Mouse (Mus musculus) liver, postnatal 0 days (tissue): ENCODE measurements around the gene Mafg. TPM values are rescaled to one million over a fixed set of nuclear protein-coding genes. Genes with fewer than 3 reads are reported as not detected.
"Not testable (repeated sequence)": the region's sequence is repeated elsewhere in the genome, so short reads cannot be mapped to it uniquely, and the experiment has no call there.

Source experiments
- ATAC-seq: fragments of 200-750 bp; cut with Nextera tagmentation; 2 replicates; pipeline ENCODE4 v1.8.0; 2017; ENCODE audit warnings: mild to moderate bottlenecking, moderate library complexity
- DNase-seq: peaks from one replicate; pipeline ENCODE4 v3.0.0-alpha.2; 2016
- H3K27ac ChIP-seq: fragments of 300-500 bp; sonication (generic); 2 replicates; pipeline ENCODE4 v1.5.1; 2014; ENCODE audit warnings: antibody characterized with exemption, moderate library complexity, mild to moderate bottlenecking, low read depth
- H3K27me3 ChIP-seq: fragments of 300-500 bp; sonication (generic); 2 replicates; pipeline ENCODE4 v1.6.1; 2014; ENCODE audit warnings: low read length, control low read depth, mixed read lengths; ENCODE audit not compliant: insufficient read depth
- H3K36me3 ChIP-seq: fragments of 300-500 bp; sonication (generic); replicated peaks from 2 replicates; pipeline ENCODE4 v1.6.1; 2014; ENCODE audit warnings: mild to moderate bottlenecking, control low read depth, low read length, moderate library complexity, mixed read lengths; ENCODE audit not compliant: insufficient read depth
- H3K4me1 ChIP-seq: fragments of 300-500 bp; sonication (generic); 2 replicates; pipeline ENCODE4 v1.6.1; 2014; ENCODE audit warnings: antibody characterized with exemption, mild to moderate bottlenecking, control low read depth; ENCODE audit not compliant: insufficient read depth
- H3K4me2 ChIP-seq: fragments of 300-500 bp; sonication (generic); 2 replicates; pipeline ENCODE4 v1.6.1; 2014; ENCODE audit warnings: low read depth, mild to moderate bottlenecking, low read length, moderate library complexity, mixed read lengths
- H3K4me3 ChIP-seq: fragments of 300-500 bp; sonication (generic); 2 replicates; pipeline ENCODE4 v1.5.1; 2014; ENCODE audit warnings: low read depth, low read length
- H3K9ac ChIP-seq: fragments of 300-500 bp; sonication (generic); replicated peaks from 2 replicates; pipeline ENCODE4 v1.6.1; 2014; ENCODE audit warnings: mild to moderate bottlenecking, moderate library complexity
- H3K9me3 ChIP-seq: fragments of 300-500 bp; sonication (generic); 2 replicates; pipeline ENCODE4 v1.6.1; 2016; ENCODE audit warnings: mild to moderate bottlenecking, control low read depth, low read length, mixed read lengths
- CTCF ChIP-seq: sonication (generic); IDR thresholded peaks from 2 replicates; pipeline ENCODE4 v1.5.1; 2016; ENCODE audit warnings: antibody characterized with exemption, low read depth
- EP300 ChIP-seq: IDR thresholded peaks from 2 replicates; pipeline ENCODE4 v1.6.1; 2016; ENCODE audit warnings: antibody characterized with exemption, low read depth, mild to moderate bottlenecking
- WGBS: fragments of 180-500 bp; shearing (Covaris S2); extraction: QIAGEN DNeasy Blood & Tissue Kit; methylation state at CpG from one replicate; pipeline ENCODE4 v1.1.7; 2014; ENCODE audit not compliant: insufficient replicate concordance; 5-methylcytosine and 5-hydroxymethylcytosine counted together
- polyA plus RNA-seq: library from polyadenylated mRNA; unstranded; fragments of >200 nt; fragmentation: Nextera tagmentation; extraction: Ambion mirVana; gene quantifications from 2 replicates; pipeline ENCODE4 v1.2.1, GENCODE M21; 2015

The Mafg gene
- polyA plus RNA-seq, 1 experiment from 2014 or later: 35.8 TPM

DNA sequence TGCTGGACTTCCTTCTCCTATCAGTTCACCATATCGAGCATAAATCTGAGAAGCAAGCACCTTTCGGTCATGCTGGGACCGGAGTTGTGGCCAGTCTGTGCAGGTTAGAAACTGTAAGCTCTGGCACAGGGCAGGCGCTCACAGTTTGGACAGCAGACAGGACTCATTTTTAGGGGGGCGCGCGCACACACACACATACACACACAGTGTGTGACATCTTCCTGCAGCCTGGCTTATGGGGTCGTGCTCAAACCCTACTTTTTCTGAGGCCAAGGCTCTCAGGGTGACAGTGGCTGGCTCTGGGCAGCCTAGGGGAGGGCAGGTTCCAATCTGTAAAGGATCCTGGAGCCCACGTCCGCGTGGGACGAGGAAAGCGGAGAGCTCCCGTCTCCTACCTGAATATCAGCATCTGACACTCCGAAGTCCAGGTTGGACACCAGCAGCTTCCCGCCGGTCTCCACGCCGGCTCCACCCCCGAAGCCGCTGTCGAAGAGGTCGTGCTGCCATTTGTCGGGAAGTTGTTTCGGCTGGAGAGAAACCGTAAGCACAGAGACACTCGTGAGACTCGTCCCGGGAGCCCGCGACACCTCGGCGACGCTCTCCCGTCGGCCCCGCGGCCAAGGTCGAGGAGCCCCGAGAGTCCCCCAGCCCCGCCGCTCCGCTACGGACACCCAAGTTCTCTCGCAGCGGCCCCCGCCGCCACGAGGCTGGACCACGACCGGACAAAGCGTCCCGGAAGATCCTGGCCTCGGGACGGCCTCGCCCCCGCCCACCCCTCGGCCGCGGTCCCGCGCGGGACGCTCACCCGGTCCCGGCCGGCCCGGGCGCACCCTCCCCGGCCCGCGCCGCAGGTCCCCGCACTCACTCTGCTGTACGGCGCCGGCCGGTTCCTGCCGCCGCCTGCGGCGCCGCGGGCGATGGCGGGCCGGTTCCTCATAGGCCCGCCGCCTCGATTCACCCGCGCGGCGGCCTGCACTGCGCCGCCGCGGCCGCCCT lies 35.9 kb downstream of the Mafg start:
- no peak for TF ChIP-seq CTCF
- no peak for TF ChIP-seq EP300

GRCm38 (mm10) chr11:120588531-120588930 lies 44.9 kb downstream of the Mafg start:
- H3K4me2 ChIP-seq: no peak overlapping the region
- no peak overlapping the region for H3K4me3 ChIP-seq
- no peaks in the 10 kb centered on the region for H3K9me3 ChIP-seq
- 45% methylated on average over 6 of the region's 6 CpGs for WGBS
- no peak for TF ChIP-seq CTCF
- no peak for TF ChIP-seq EP300
- ATAC-seq (peak; percentile 53), DNase-seq (no peak)
- peaks cover 62% of the 10 kb centered on the region for H3K36me3 ChIP-seq
- H3K9ac ChIP-seq: no peak overlapping the region
- no peaks in the 10 kb centered on the region for H3K4me1 ChIP-seq
- no peaks in the 10 kb centered on the region for H3K27me3 ChIP-seq
- no peak overlapping the region for H3K27ac ChIP-seq

More for the DNA sequence above, 35.9 kb downstream of the Mafg start:
- Histone ChIP-seq H3K4me2 (peak overlapping the region; percentile 82), H3K9ac (peak overlapping the region; percentile 97), H3K27ac (peak overlapping the region; percentile 95), H3K4me3 (peak overlapping the region; percentile 93), H3K27me3 (no peaks in the 10 kb centered on the region), H3K9me3 (no peaks in the 10 kb centered on the region), H3K4me1 (peaks cover 30% of the 10 kb centered on the region), H3K36me3 (peaks cover 52% of the 10 kb centered on the region)
- 4% methylated on average over 73 of the region's 99 CpGs for WGBS
- DNase-seq: peak; percentile 58
- peak; percentile 47 for ATAC-seq

DNA sequence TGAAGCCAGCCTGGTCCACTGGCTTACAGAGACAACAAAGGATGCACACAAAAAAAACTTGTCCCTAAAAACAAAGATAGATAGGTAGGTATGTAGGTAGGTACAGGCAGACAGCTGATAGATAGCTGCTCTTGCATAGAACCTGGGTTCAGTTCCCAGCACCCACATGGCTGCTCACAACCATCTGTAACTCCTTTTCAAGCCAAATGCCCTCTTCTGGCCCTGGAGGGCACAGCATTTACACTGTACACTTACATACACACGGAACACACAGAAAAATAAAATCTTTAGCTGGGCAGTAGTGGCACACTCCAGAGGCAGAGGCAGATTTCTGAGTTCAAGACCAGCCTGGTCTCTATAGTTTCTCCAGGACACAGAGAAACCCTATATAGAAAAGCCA lies 49.5 kb downstream of the Mafg start:
- no peak overlapping the region for H3K27ac ChIP-seq
- H3K36me3 ChIP-seq: peaks cover 32% of the 10 kb centered on the region
- peaks cover 28% of the 10 kb centered on the region for H3K4me1 ChIP-seq
- no peak overlapping the region for H3K9ac ChIP-seq
- TF ChIP-seq EP300 (no peak), CTCF (no peak)
- no peak overlapping the region for H3K4me2 ChIP-seq
- H3K9me3 ChIP-seq: no peaks in the 10 kb centered on the region
- ATAC-seq (no peak), DNase-seq (no peak)
- no peaks in the 10 kb centered on the region for H3K27me3 ChIP-seq
- WGBS: 88% methylated on average over 1 of the region's 1 CpGs
- H3K4me3 ChIP-seq: no peak overlapping the region

DNA sequence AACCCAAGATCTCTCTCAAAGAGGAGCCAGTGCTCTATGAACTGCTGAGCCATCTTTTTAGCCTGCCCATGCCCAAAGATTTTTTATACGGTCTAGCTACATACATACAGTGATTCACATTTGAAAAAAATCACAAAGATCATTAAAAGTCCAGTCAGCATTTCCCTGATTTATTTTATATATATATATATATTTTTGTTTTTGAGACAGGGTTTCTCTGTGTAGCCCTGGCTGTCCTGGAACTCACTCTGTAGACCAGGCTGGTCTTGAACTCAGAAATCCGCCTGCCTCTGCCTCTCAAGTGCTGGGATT lies 50.5 kb downstream of the Mafg start:
- not testable (repeated sequence) for H3K27ac ChIP-seq, ATAC-seq, DNase-seq, H3K4me2 ChIP-seq, H3K4me3 ChIP-seq, H3K27me3 ChIP-seq, H3K9ac ChIP-seq, H3K9me3 ChIP-seq
- Histone ChIP-seq H3K4me1 (peaks cover 38% of the 10 kb centered on the region), H3K36me3 (peaks cover 34% of the 10 kb centered on the region)
- WGBS: 80% methylated on average over 2 of the region's 2 CpGs

- peak; percentile 47 for DNase-seq
- peaks cover 37% of the 10 kb centered on the region for H3K36me3 ChIP-seq
Measured at GRCm38 (mm10) chr11:120582268-120582981, 51.0 kb downstream of the Mafg start.

DNA sequence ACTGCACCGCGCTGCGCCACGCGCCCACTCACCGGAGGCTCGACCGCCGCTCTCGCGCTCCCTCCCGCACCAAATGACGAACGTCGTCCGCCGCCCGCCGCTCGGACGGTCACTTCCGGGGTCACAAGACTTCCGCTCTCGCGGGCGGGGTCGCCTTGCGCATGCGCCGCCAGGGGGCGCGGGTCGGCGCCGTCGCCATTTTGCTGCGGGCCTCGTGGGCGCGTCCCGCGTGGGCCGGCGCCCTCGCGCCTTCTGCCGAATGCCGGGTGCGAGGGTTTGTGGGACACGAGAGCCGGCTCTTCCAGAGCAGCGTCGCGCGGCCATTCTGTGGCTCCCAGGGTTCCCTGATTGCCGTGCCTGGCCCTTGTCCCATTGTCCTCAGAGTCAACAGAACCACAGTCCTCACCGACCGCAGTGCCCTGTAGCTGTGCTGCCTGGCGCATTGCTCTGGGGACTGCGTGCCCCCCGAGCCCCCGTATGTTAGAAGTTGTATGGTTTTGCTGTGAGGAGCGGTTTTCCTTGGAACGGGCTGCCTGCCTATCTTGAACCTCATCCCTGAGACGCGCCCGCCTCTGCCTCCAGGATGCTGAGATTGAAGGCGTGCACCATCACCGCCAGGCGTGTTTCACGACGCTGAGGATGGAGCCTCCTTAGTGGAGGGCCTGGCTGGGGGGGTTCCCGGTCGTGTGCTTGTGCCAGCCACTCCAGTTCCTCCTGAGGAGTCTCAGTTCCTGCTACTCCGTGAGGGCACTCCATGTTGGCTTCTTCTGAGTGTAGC lies 51.7 kb downstream of the Mafg start, which contains the start of gene Arhgdia:
Gene Arhgdia (minus strand): TSS at position 135 of the 778 bp plus-strand sequence.
- 4% methylated on average over 52 of the region's 75 CpGs for WGBS
- H3K9me3 ChIP-seq: no peaks in the 10 kb centered on the region
- peaks cover 39% of the 10 kb centered on the region for H3K4me1 ChIP-seq
- H3K4me3 ChIP-seq: peak within 1 kb of the TSS; percentile 76
- no peaks in the 10 kb centered on the region for H3K27me3 ChIP-seq
- no peak for TF ChIP-seq EP300
- peak; percentile 65 for TF ChIP-seq CTCF
- peak within 1 kb of the TSS; percentile 90 for H3K9ac ChIP-seq
- ATAC-seq (peak; percentile 58), DNase-seq (peak; percentile 90)
- H3K4me2 ChIP-seq: peak within 1 kb of the TSS; percentile 90
- H3K36me3 ChIP-seq: peaks cover 35% of the 10 kb centered on the region
- peak within 1 kb of the TSS; percentile 94 for H3K27ac ChIP-seq

More at GRCm38 (mm10) chr11:120582268-120582981, 51.0 kb downstream of the Mafg start:
- Histone ChIP-seq H3K4me3 (peak overlapping the region; percentile 76), H3K9ac (peak overlapping the region; percentile 90), H3K4me1 (peaks cover 39% of the 10 kb centered on the region), H3K27ac (peak overlapping the region; percentile 94), H3K4me2 (peak overlapping the region; percentile 90), H3K27me3 (no peaks in the 10 kb centered on the region), H3K9me3 (no peaks in the 10 kb centered on the region)
- TF ChIP-seq EP300 (no peak), CTCF (peak; percentile 75)
- ATAC-seq: no peak
- WGBS: 63% methylated on average over 8 of the region's 8 CpGs
